Mouse (Mus musculus) adrenal gland (tissue): ENCODE measurements at regions not wholly inside any gene's neighbourhood (a gene's known extent, or its start where the extent isn't known, plus 50 kb on each side); places are given as distances from the start of the nearest gene placed in this dataset.

ENCODE experiments used
- intact Hi-C: fragments of 180-260 bp; cut with DNase I; formaldehyde crosslinking; loops from one replicate; pipeline ENCODE4 v1.15.1; 2025

- intact Hi-C loops, result no loop called here
These were observed 52.5 kb upstream of the Ampd3 start for GRCm38 (mm10) chr7:110715545-110715944.

DNA sequence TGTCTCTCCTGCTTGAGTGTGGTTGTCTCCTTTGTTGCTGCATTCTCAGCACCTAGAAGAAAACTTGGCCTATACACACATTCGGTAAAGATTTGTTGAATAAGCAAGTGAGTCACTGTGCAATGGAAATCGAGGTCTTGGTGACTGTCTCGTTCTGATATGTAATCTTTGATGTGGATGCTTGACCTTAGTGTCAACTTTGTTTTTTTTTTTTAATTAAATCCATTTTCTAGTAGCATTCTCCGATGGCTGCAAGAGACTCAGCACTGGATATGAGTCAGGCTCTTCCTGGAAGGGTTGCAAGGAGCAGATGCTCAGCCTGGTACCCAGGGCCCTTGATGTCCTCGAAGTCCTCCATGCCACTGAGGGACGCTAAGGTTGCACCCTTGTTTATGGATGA, 50.9 kb upstream of the Ampd3 start:
- intact Hi-C loops, result no loop called here
